Mouse (Mus musculus) hindbrain, embryonic 11.5 days (tissue): Measurements from ENCODE around the gene Apba2. TPM values are rescaled to one million over a fixed set of nuclear protein-coding genes. Genes with fewer than 3 reads are reported as not detected.

Experiments
- ATAC-seq: fragments of 200-750 bp; cut with Nextera tagmentation; 2 replicates; pipeline ENCODE4 v1.8.0; 2017; ENCODE audit warnings: mild to moderate bottlenecking, moderate TSS enrichment, moderate library complexity; ENCODE audit not compliant: low FRiP score
- DNase-seq: peaks from one replicate; pipeline ENCODE4 v3.0.0-alpha.2; 2015; ENCODE audit warnings: low spot score
- H3K27ac ChIP-seq: fragments of 300-500 bp; sonication (generic); 2 replicates; pipeline ENCODE4 v1.5.1; 2014; ENCODE audit warnings: mild to moderate bottlenecking, low read depth, low read length
- H3K27me3 ChIP-seq: fragments of 300-500 bp; sonication (generic); 2 replicates; pipeline ENCODE4 v1.6.1; 2014; ENCODE audit warnings: mild to moderate bottlenecking, low read length, moderate library complexity, mixed read lengths; ENCODE audit not compliant: control insufficient read depth, insufficient read depth
- H3K36me3 ChIP-seq: fragments of 300-500 bp; sonication (generic); 2 replicates; pipeline ENCODE4 v1.6.1; 2014; ENCODE audit warnings: mild to moderate bottlenecking, low read length, moderate library complexity, mixed read lengths; ENCODE audit not compliant: control insufficient read depth, insufficient read depth
- H3K4me1 ChIP-seq: fragments of 300-500 bp; sonication (generic); replicated peaks from 2 replicates; pipeline ENCODE4 v1.6.1; 2014; ENCODE audit warnings: low read length, mixed read lengths; ENCODE audit not compliant: control insufficient read depth, insufficient read depth
- H3K4me2 ChIP-seq: fragments of 300-500 bp; sonication (generic); replicated peaks from 2 replicates; pipeline ENCODE4 v1.6.1; 2014; ENCODE audit warnings: mild to moderate bottlenecking, low read depth, low read length
- H3K4me3 ChIP-seq: fragments of 300-500 bp; sonication (generic); 2 replicates; pipeline ENCODE4 v1.5.1; 2014; ENCODE audit warnings: low read depth, low read length
- H3K9ac ChIP-seq: fragments of 300-500 bp; sonication (generic); 2 replicates; pipeline ENCODE4 v1.6.1; 2014; ENCODE audit warnings: low read depth, low read length
- H3K9me3 ChIP-seq: fragments of 300-500 bp; sonication (generic); 2 replicates; pipeline ENCODE4 v1.6.1; 2016; ENCODE audit warnings: low read length; ENCODE audit not compliant: control insufficient read depth
- WGBS: fragments of 180-500 bp; shearing (Covaris S2); extraction: QIAGEN DNeasy Blood & Tissue Kit; methylation state at CpG from one replicate; pipeline ENCODE4 v1.1.7; 2014; 5-methylcytosine and 5-hydroxymethylcytosine counted together
- polyA plus RNA-seq: library from polyadenylated mRNA; unstranded; fragments of >200 nt; fragmentation: Nextera tagmentation; extraction: Ambion mirVana; gene quantifications from 2 replicates; pipeline ENCODE4 v1.2.1, GENCODE M21; 2014

The Apba2 gene
- polyA plus RNA-seq, 1 experiment from 2014 or later, result 67.0 TPM

DNA sequence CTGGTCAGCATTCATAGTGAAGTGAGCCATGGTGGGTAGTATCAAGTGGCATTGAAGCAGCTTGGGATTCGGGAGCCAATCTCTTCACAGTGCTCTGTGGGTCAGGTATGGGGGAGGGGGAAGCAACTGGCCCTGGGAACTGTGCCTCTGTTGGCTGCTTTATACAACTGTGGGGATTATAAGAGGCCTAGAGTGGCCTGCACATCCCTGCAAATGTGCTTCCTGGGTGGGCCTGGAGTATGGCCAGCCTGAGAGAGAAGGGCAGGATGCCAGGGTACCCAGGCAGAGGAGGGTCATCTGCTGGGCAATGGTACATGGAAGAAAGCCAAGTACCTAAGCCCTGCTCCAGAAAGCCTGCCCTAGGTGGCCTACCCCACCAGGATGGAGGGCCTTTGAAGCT lies 49.4 kb downstream of the Apba2 start:
- no peak for ATAC-seq
- no peaks in the 10 kb centered on the region for H3K4me1 ChIP-seq
- no peak overlapping the region for H3K9ac ChIP-seq
- H3K27ac ChIP-seq, result no peak overlapping the region
- no peak for DNase-seq
- H3K27me3 ChIP-seq, result no peaks in the 10 kb centered on the region
- H3K4me3 ChIP-seq, result no peak overlapping the region
- no peaks in the 10 kb centered on the region for H3K9me3 ChIP-seq
- H3K4me2 ChIP-seq, result no peak overlapping the region
- 79% methylated on average over 1 of the region's 1 CpGs for WGBS
- H3K36me3 ChIP-seq, result no peaks in the 10 kb centered on the region

- no peak for ATAC-seq
- Histone ChIP-seq H3K27ac (no peak overlapping the region), H3K4me2 (no peak overlapping the region), H3K27me3 (no peaks in the 10 kb centered on the region), H3K4me3 (no peak overlapping the region), H3K4me1 (no peaks in the 10 kb centered on the region), H3K9ac (no peak overlapping the region), H3K36me3 (no peaks in the 10 kb centered on the region), H3K9me3 (no peaks in the 10 kb centered on the region)
- DNase-seq, result no peak
- WGBS, result 83% methylated on average over 11 of the region's 16 CpGs
These were observed 51.2 kb downstream of the Apba2 start for GRCm38 (mm10) chr7:64552523-64553190.

DNA sequence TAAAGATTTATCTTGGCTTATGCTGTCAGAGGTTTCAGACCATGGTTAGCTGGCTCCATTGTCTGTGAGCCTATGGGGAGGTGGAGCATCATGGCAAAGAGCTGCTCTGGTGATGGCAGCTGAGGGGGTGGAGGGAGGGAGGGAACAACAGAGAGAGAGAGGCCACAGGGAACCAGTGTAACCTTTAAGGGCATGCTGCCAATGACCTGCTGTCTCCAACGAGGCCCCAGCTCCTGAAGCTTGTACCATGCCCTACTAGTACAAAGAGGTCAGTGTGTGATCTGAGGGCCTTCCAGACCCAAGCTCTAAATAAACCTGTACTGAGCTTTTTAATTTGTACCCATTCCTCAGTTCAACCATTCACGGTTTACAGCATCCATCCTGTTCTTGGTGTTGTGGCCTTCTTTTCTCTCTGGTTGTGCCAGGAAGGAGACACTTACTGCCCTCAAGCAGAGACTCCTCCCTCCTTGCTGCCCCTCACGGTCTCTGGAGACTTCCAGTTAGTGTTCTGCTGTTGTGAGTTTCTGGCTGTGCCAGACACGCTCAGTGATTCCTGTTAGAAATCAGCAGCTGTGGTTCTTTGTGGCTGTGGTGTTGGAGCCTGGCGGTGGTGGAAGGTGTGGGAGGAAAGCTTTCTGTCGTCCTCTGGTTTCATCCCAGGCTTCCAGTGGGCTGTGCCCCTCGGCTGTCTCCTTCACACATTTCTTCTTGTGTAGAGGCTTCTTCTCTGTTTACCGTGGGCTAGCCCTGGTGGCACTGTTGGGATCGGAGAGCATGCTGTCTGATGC lies 60.4 kb downstream of the Apba2 start:
- Histone ChIP-seq H3K27ac (no peak overlapping the region), H3K27me3 (no peaks in the 10 kb centered on the region), H3K4me3 (no peak overlapping the region), H3K36me3 (no peaks in the 10 kb centered on the region), H3K9ac (no peak overlapping the region), H3K9me3 (no peaks in the 10 kb centered on the region), H3K4me1 (no peaks in the 10 kb centered on the region), H3K4me2 (no peak overlapping the region)
- DNase-seq (no peak), ATAC-seq (no peak)
- 62% methylated on average over 9 of the region's 9 CpGs for WGBS

DNA sequence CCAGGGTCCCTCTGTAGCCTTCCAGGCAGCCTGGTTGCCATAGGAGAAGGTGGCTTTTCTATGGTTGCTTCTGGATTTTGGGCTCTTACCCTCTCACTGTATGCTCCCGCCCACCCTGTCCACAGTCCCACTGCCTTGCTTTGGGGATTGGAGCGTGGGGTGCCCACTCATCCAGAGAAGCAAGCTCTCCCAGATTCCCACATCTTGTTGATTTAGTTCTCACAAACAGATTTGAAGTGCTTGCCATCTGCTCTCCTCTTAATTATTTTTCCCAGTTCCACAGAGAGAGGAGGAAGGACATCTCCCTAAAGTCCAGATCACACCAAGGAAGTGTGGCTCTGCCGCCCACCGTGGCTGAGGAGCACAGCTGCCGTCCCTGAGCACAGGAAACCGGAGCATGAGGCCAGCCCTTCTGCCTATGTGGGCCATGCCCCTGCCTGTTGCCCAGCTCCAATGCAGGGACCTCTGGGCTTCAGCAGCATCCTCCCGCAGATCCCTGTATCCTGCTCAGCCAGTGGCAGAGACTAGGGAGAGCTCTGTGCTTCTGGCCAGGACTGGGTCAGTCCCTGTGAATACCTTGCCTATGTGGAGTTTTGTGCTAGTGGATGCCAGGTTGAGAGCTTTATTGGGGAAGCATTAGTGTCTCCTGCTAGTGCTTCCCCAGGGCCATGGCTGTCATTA lies 63.5 kb downstream of the Apba2 start:
- whole genome bisulfite sequencing, result 77% methylated on average over 7 of the region's 7 CpGs
- no peak overlapping the region for H3K9ac ChIP-seq
- no peak for ATAC-seq
- no peak overlapping the region for H3K4me2 ChIP-seq
- H3K4me1 ChIP-seq, result no peaks in the 10 kb centered on the region
- peaks cover under 1% of the 10 kb centered on the region; the same call in 1 of the 2 replicates for H3K36me3 ChIP-seq
- no peak overlapping the region for H3K4me3 ChIP-seq
- no peak for DNase-seq
- H3K27me3 ChIP-seq, result no peaks in the 10 kb centered on the region
- no peak overlapping the region for H3K27ac ChIP-seq
- no peaks in the 10 kb centered on the region for H3K9me3 ChIP-seq

DNA sequence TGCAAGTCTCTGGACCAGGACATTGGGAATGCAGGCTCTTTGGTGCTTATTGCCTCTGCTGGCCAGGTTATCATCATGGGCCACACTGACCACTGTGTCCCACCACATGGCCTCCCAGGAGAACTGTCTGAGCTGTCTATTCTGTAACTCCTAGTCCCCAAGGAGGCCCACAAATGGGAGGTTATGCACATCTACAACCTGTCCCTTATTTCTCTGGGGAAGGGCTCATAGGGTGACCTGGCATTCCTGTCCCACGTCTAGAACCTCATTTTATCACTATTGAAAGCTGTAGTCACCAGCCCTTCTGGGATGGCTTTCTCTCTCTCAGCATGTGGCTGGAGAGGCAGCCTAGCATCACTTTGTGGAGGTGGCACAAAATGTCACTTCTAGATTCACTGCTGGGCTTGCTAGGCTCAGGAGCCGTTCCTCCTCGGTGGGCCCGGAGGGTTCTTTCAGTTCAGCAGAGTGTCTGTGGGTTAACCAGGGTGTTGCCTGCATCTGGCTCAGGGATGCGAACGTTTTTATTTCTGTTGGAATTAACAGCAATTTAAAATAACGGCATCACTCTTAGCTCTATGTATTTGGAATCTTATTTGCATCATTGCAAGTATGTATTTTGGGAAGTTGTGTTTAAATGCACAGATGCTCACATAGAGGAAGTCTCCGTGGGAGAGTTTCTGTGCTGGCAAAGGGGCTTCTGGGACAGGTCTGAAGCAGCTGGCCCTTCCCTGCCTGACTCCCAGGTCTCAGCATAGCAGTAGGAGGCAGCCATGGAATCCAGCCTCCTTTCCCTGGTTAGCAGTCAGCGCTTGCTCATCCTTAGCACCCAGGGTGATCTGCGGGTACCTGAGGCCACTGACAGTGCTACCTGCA lies 65.1 kb downstream of the Apba2 start:
- Histone ChIP-seq H3K9ac (no peak overlapping the region), H3K27ac (no peak overlapping the region), H3K4me3 (no peak overlapping the region), H3K36me3 (peaks cover 2% of the 10 kb centered on the region; the same call in 1 of the 2 replicates), H3K4me2 (no peak overlapping the region), H3K27me3 (no peaks in the 10 kb centered on the region), H3K4me1 (no peaks in the 10 kb centered on the region), H3K9me3 (no peaks in the 10 kb centered on the region)
- DNase-seq (no peak), ATAC-seq (no peak)
- 82% methylated on average over 10 of the region's 10 CpGs for WGBS

DNA sequence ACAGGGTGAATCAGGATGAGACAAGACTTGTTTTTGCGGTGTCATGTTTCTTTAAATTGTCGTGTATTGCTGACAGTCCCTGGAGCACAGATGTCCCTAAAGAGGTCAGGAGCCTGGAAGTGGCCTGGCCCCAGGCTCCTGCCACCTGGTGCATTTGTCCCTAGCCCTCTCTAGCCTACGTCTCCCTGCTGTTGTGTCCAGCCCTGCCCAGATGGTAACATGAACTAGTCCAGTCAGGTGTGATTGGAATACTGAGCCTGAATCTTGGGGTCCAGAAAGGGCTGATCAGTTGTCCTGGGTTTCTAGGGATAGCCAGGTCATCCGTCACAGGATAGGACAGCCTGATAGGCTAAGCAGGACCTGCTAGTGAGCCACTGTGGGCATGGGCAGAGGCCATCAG lies 67.2 kb downstream of the Apba2 start:
- Histone ChIP-seq H3K4me1 (no peaks in the 10 kb centered on the region), H3K36me3 (peaks cover 2% of the 10 kb centered on the region; the same call in 1 of the 2 replicates), H3K4me2 (no peak overlapping the region), H3K27ac (no peak overlapping the region), H3K9ac (no peak overlapping the region), H3K4me3 (no peak overlapping the region), H3K27me3 (no peaks in the 10 kb centered on the region), H3K9me3 (no peaks in the 10 kb centered on the region)
- WGBS, result 59% methylated on average over 4 of the region's 4 CpGs
- ATAC-seq, result no peak
- no peak for DNase-seq

DNA sequence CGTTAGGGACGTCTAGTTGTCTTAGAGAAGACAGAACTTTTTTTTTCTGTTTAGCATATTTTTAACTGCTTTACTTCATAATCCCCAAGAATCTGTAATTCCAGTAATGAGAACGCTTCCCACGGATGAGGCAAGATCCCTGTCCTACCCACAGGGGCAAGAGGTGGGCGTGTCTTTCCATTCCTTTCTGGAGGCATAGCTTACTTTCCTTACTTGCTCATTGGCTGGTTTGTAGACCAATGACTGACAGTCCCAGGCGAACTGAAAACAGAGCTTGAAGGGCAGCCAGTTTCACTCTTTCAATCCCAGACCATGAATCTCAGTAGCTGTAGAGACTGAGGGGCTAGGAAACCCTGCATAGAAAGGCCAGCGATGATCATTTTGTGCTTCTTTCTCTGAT lies 68.2 kb downstream of the Apba2 start:
- Histone ChIP-seq H3K27ac (no peak overlapping the region), H3K9ac (no peak overlapping the region), H3K27me3 (no peaks in the 10 kb centered on the region), H3K9me3 (no peaks in the 10 kb centered on the region), H3K4me3 (no peak overlapping the region), H3K4me2 (no peak overlapping the region), H3K4me1 (no peaks in the 10 kb centered on the region), H3K36me3 (peaks cover 2% of the 10 kb centered on the region; the same call in 1 of the 2 replicates)
- ATAC-seq, result no peak
- 53% methylated on average over 7 of the region's 7 CpGs for WGBS
- no peak for DNase-seq

GRCm38 (mm10) chr7:64570914-64571313 lies 69.4 kb downstream of the Apba2 start:
- H3K9ac ChIP-seq, result no peak overlapping the region
- peaks cover 2% of the 10 kb centered on the region; the same call in 1 of the 2 replicates for H3K36me3 ChIP-seq
- H3K4me3 ChIP-seq, result no peak overlapping the region
- ATAC-seq (no peak), DNase-seq (no peak)
- 88% methylated on average over 4 of the region's 4 CpGs for WGBS
- H3K27me3 ChIP-seq, result no peaks in the 10 kb centered on the region
- no peak overlapping the region for H3K4me2 ChIP-seq
- no peaks in the 10 kb centered on the region for H3K4me1 ChIP-seq
- H3K27ac ChIP-seq, result no peak overlapping the region
- no peaks in the 10 kb centered on the region for H3K9me3 ChIP-seq
